Mouse (Mus musculus) thymus, adult 2 months (tissue): Measurements from ENCODE around the gene A930018P22Rik. TPM values are rescaled to one million over a fixed set of nuclear protein-coding genes. Genes with fewer than 3 reads are reported as not detected.

Experiments used
- DNase-seq: peaks from one replicate; pipeline ENCODE4 v3.0.0; 2021
- H3K27ac ChIP-seq: fragments of 200-500 bp; 2 replicates; pipeline ENCODE4 v1.5.1; 2012; ENCODE audit warnings: low read length, control low read depth; ENCODE audit not compliant: control insufficient read depth, insufficient read depth
- H3K27me3 ChIP-seq: fragments of 200-500 bp; 2 replicates; pipeline ENCODE4 v1.6.1; 2012; ENCODE audit warnings: mild to moderate bottlenecking, low read length, moderate library complexity, mixed read lengths; ENCODE audit not compliant: control insufficient read depth, insufficient read depth
- H3K36me3 ChIP-seq: fragments of 200-500 bp; 2 replicates; pipeline ENCODE4 v1.6.1; 2012; ENCODE audit warnings: mild to moderate bottlenecking, low read length, moderate library complexity; ENCODE audit not compliant: control insufficient read depth, insufficient read depth
- H3K4me1 ChIP-seq: fragments of 200-500 bp; replicated peaks from 2 replicates; pipeline ENCODE4 v1.6.1; 2012; ENCODE audit warnings: low read length; ENCODE audit not compliant: control insufficient read depth, insufficient read depth
- H3K4me3 ChIP-seq: fragments of 200-500 bp; 2 replicates; pipeline ENCODE4 v1.5.1; 2012; ENCODE audit warnings: mild to moderate bottlenecking, low read length, control low read depth, moderate library complexity; ENCODE audit not compliant: control insufficient read depth, insufficient read depth
- CTCF ChIP-seq: fragments of 200-500 bp; IDR thresholded peaks from 2 replicates; pipeline ENCODE4 v1.5.1; 2012; ENCODE audit warnings: mild to moderate bottlenecking, control low read depth, low read length, moderate library complexity, borderline replicate concordance; ENCODE audit not compliant: control insufficient read depth, poor library complexity, insufficient read depth; ENCODE audit errors: extremely low read depth
- POLR2A ChIP-seq: fragments of 200-500 bp; IDR thresholded peaks from 2 replicates; pipeline ENCODE4 v1.6.1; 2012; ENCODE audit warnings: mild to moderate bottlenecking, low read length, control low read depth, moderate library complexity; ENCODE audit not compliant: control insufficient read depth, poor library complexity, insufficient read depth; ENCODE audit errors: extremely low read depth
- WGBS: fragments of 180-500 bp; shearing (Covaris S2); methylation state at CpG from one replicate; pipeline ENCODE4 v1.1.7; 2018; 5-methylcytosine and 5-hydroxymethylcytosine counted together
- polyA plus RNA-seq: library from polyadenylated mRNA; depleted of rRNA; stranded (reverse); fragments of >200 nt; gene quantifications from 2 replicates; pipeline ENCODE4 v1.2.3, GENCODE M21; 2012

The A930018P22Rik gene
- polyA plus RNA-seq, 1 experiment, result not detected

- peak; percentile 63 for DNase-seq
- Histone ChIP-seq H3K27me3 (no peaks in the 10 kb centered on the region; the same call in 1 of the 2 replicates), H3K4me1 (no peaks in the 10 kb centered on the region), H3K4me3 (no peak overlapping the region), H3K27ac (no peak overlapping the region), H3K36me3 (no peaks in the 10 kb centered on the region)
- TF ChIP-seq POLR2A (no peak), CTCF (peak; percentile 65; the same call in 1 of the 2 replicates)
- WGBS, result 64% methylated on average over 3 of the region's 3 CpGs
Observed at GRCm38 (mm10) chr2:104130969-104131368, 8.4 kb downstream of the A930018P22Rik start.

- WGBS, result 58% methylated on average over 7 of the region's 7 CpGs
- H3K27me3 ChIP-seq, result no peaks in the 10 kb centered on the region; the same call in 1 of the 2 replicates
- DNase-seq, result no peak
- TF ChIP-seq POLR2A (no peak), CTCF (no peak)
- no peaks in the 10 kb centered on the region for H3K36me3 ChIP-seq
- H3K4me3 ChIP-seq, result no peak overlapping the region
- no peak overlapping the region for H3K27ac ChIP-seq
- H3K4me1 ChIP-seq, result no peaks in the 10 kb centered on the region
Observed at GRCm38 (mm10) chr2:104132266-104132859, 9.8 kb downstream of the A930018P22Rik start.

- no peaks in the 10 kb centered on the region for H3K4me1 ChIP-seq
- H3K27ac ChIP-seq, result no peak overlapping the region
- WGBS, result 49% methylated on average over 12 of the region's 12 CpGs
- DNase-seq, result no peak
- TF ChIP-seq CTCF (no peak), POLR2A (no peak)
- no peak overlapping the region for H3K4me3 ChIP-seq
- no peaks in the 10 kb centered on the region for H3K36me3 ChIP-seq
- H3K27me3 ChIP-seq, result no peaks in the 10 kb centered on the region
Observed at GRCm38 (mm10) chr2:104133042-104133810, 10.7 kb downstream of the A930018P22Rik start.

GRCm38 (mm10) chr2:104134150-104135056 is 11.8 kb downstream of the A930018P22Rik start:
- peak; percentile 68 for DNase-seq
- TF ChIP-seq POLR2A, result no peak
- TF ChIP-seq CTCF, result no peak
- Histone ChIP-seq H3K27ac (no peak overlapping the region), H3K36me3 (no peaks in the 10 kb centered on the region), H3K4me3 (no peak overlapping the region), H3K4me1 (no peaks in the 10 kb centered on the region), H3K27me3 (no peaks in the 10 kb centered on the region)
- 55% methylated on average over 8 of the region's 8 CpGs for WGBS

- Histone ChIP-seq H3K36me3 (no peaks in the 10 kb centered on the region), H3K4me3 (no peak overlapping the region), H3K27me3 (no peaks in the 10 kb centered on the region), H3K4me1 (no peaks in the 10 kb centered on the region), H3K27ac (no peak overlapping the region)
- DNase-seq, result no peak
- WGBS, result 85% methylated on average over 2 of the region's 2 CpGs
- no peak for TF ChIP-seq CTCF
Observed at GRCm38 (mm10) chr2:104135920-104136319, 13.4 kb downstream of the A930018P22Rik start.

- TF ChIP-seq CTCF (no peak), POLR2A (no peak)
- no peaks in the 10 kb centered on the region for H3K4me1 ChIP-seq
- H3K27ac ChIP-seq, result no peak overlapping the region
- H3K4me3 ChIP-seq, result no peak overlapping the region
- H3K36me3 ChIP-seq, result no peaks in the 10 kb centered on the region
- no peak for DNase-seq
- WGBS, result 90% methylated on average over 8 of the region's 8 CpGs
- no peaks in the 10 kb centered on the region for H3K27me3 ChIP-seq
Observed at GRCm38 (mm10) chr2:104142140-104142539, 19.6 kb downstream of the A930018P22Rik start.
